Mouse (Mus musculus) kidney, adult 2 months (tissue): ENCODE measurements at regions not wholly inside any gene's neighbourhood (a gene's known extent, or its start where the extent isn't known, plus 50 kb on each side); places are given as distances from the start of the nearest gene placed in this dataset.

ENCODE experiments used
- CTCF ChIP-seq: fragments of 200-500 bp; conservative IDR thresholded peaks from 2 replicates; pipeline ENCODE4 v1.5.1; 2011; ENCODE audit warnings: low read depth, mild to moderate bottlenecking, control low read depth, low read length, moderate library complexity, mixed read lengths; ENCODE audit not compliant: insufficient read depth, insufficient read length
- POLR2A ChIP-seq: fragments of 200-500 bp; IDR thresholded peaks from one replicate; pipeline ENCODE4 v1.6.1; 2011; ENCODE audit warnings: low read depth, low read length, control low read depth

DNA sequence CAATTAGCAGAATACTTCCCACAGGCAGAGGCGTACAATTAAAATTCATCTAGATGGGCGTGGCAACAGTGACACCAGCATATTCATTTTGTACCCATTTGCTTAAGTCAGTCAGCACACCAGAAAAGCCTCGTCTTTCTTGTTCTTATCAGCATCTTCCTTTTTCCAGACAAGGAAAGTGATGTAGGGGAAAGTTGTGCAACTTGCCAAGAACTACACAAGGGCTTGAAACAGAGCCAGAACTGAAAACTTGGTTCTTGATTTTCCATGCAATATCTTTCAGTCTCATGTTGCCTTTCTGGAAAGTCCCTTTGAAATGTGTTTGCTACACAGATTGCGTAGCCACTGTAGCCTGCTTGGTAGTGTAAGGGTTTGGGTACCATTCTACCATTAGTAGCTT, 401.9 kb upstream of the Btbd3 start:
- no peak for TF ChIP-seq CTCF
- no peak for TF ChIP-seq POLR2A
